Mouse (Mus musculus) spleen, adult 2 months (tissue): Measurements from ENCODE around the gene Ercc2. TPM values are rescaled to one million over a fixed set of nuclear protein-coding genes. Genes with fewer than 3 reads are reported as not detected.

Experiments
- DNase-seq, 2 experiments: peaks; one replicate each; pipeline versions ENCODE4 v3.0.0 to v3.0.0-alpha.2; 2012 to 2021; ENCODE audit warnings: low spot score in 2 of 2, low read depth in 1 of 2
- H3K27ac ChIP-seq: fragments of 200-500 bp; 2 replicates; pipeline ENCODE4 v1.5.1; 2012; ENCODE audit warnings: low read length, inconsistent platforms; ENCODE audit not compliant: insufficient read depth
- H3K27me3 ChIP-seq: fragments of 200-500 bp; 2 replicates; pipeline ENCODE4 v1.6.1; 2012; ENCODE audit warnings: mild to moderate bottlenecking, moderate library complexity, low read length, inconsistent platforms; ENCODE audit not compliant: control insufficient read depth, insufficient read depth
- H3K36me3 ChIP-seq: fragments of 200-500 bp; 2 replicates; pipeline ENCODE4 v1.6.1; 2012; ENCODE audit warnings: mild to moderate bottlenecking, low read length, inconsistent platforms; ENCODE audit not compliant: control insufficient read depth, insufficient read depth
- H3K4me1 ChIP-seq: fragments of 200-500 bp; 2 replicates; pipeline ENCODE4 v1.6.1; 2011; ENCODE audit warnings: inconsistent platforms; ENCODE audit not compliant: control insufficient read depth, insufficient read depth, insufficient read length
- H3K4me3 ChIP-seq: fragments of 200-500 bp; 2 replicates; pipeline ENCODE4 v1.5.1; 2011; ENCODE audit warnings: mild to moderate bottlenecking, inconsistent platforms; ENCODE audit not compliant: insufficient read depth, insufficient read length; ENCODE audit errors: extremely low read depth
- CTCF ChIP-seq: fragments of 200-500 bp; IDR thresholded peaks from 2 replicates; pipeline ENCODE4 v1.5.1; 2011; ENCODE audit warnings: mild to moderate bottlenecking, inconsistent platforms; ENCODE audit not compliant: insufficient read depth, insufficient read length, insufficient replicate concordance; ENCODE audit errors: extremely low read depth
- POLR2A ChIP-seq: fragments of 200-500 bp; IDR thresholded peaks from 2 replicates; pipeline ENCODE4 v1.6.1; 2011; ENCODE audit warnings: low read depth, low read length, inconsistent platforms
- WGBS: fragments of 180-500 bp; shearing (Covaris S2); methylation state at CpG from one replicate; pipeline ENCODE4 v1.1.7; 2018; 5-methylcytosine and 5-hydroxymethylcytosine counted together
- polyA plus RNA-seq: library from polyadenylated mRNA; depleted of rRNA; stranded (reverse); fragments of >200 nt; gene quantifications from 2 replicates; pipeline ENCODE4 v1.2.3, GENCODE M21; 2012

Ercc2 gene
- polyA plus RNA-seq, 1 experiment: 51.8 TPM

GRCm38 (mm10) chr7:19402535-19403112 is 20.8 kb downstream of the Ercc2 start:
- Histone ChIP-seq H3K4me1 (peaks cover 16% of the 10 kb centered on the region), H3K4me3 (no peak overlapping the region), H3K27ac (no peak overlapping the region), H3K27me3 (peaks cover 8% of the 10 kb centered on the region), H3K36me3 (no peaks in the 10 kb centered on the region)
- 88% methylated on average over 9 of the region's 9 CpGs for WGBS
- no peak for TF ChIP-seq CTCF
- no peak for TF ChIP-seq POLR2A
- DNase-seq: no peak

GRCm38 (mm10) chr7:19403731-19404296 is 22.0 kb downstream of the Ercc2 start, which contains the start of gene Klc3:
Gene Klc3, minus strand, starts transcription at chr7:19404104.
- TF ChIP-seq CTCF (no peak), POLR2A (no peak)
- DNase-seq: peak; percentile 47 to 81
- 1% methylated on average over 62 of the region's 62 CpGs for WGBS
- Histone ChIP-seq H3K27ac (no peak within 1 kb of the TSS), H3K4me3 (peak within 1 kb of the TSS; percentile 53; the same call in 1 of the 2 replicates), H3K4me1 (peaks cover 16% of the 10 kb centered on the region), H3K27me3 (peaks cover 8% of the 10 kb centered on the region), H3K36me3 (no peaks in the 10 kb centered on the region)

- WGBS: 53% methylated on average over 7 of the region's 7 CpGs
- TF ChIP-seq POLR2A (no peak), CTCF (no peak)
- DNase-seq: no peak
- Histone ChIP-seq H3K36me3 (no peaks in the 10 kb centered on the region), H3K4me1 (peaks cover 16% of the 10 kb centered on the region), H3K4me3 (peak within 1 kb of the TSS; percentile 53; the same call in 1 of the 2 replicates), H3K27ac (no peak within 1 kb of the TSS), H3K27me3 (peaks cover 8% of the 10 kb centered on the region)
Measured at GRCm38 (mm10) chr7:19404476-19404875, 22.7 kb downstream of the Ercc2 start, which contains the start of gene Ckm. Gene Ckm, plus strand, starts transcription at chr7:19404776.

- TF ChIP-seq POLR2A: no peak
- peak; percentile 100 for TF ChIP-seq CTCF
- peaks cover 13% of the 10 kb centered on the region for H3K4me1 ChIP-seq
- H3K27me3 ChIP-seq: peaks cover 6% of the 10 kb centered on the region
- no peak overlapping the region for H3K4me3 ChIP-seq
- 2% methylated on average over 19 of the region's 19 CpGs for WGBS
- DNase-seq: peak; percentile 57 to 75
- no peaks in the 10 kb centered on the region for H3K36me3 ChIP-seq
- H3K27ac ChIP-seq: no peak overlapping the region
Measured at GRCm38 (mm10) chr7:19405417-19405816, 23.6 kb downstream of the Ercc2 start.

GRCm38 (mm10) chr7:19409753-19410152 is 27.9 kb downstream of the Ercc2 start:
- Histone ChIP-seq H3K27me3 (no peaks in the 10 kb centered on the region), H3K36me3 (no peaks in the 10 kb centered on the region), H3K27ac (no peak overlapping the region), H3K4me3 (no peak overlapping the region), H3K4me1 (peaks cover 2% of the 10 kb centered on the region; the same call in 1 of the 2 replicates)
- no peak for DNase-seq
- TF ChIP-seq CTCF: no peak
- TF ChIP-seq POLR2A: no peak
- 58% methylated on average over 6 of the region's 6 CpGs for WGBS

- H3K4me3 ChIP-seq: no peak overlapping the region
- no peak for DNase-seq
- H3K4me1 ChIP-seq: no peaks in the 10 kb centered on the region
- TF ChIP-seq POLR2A: no peak
- TF ChIP-seq CTCF: no peak
- no peaks in the 10 kb centered on the region for H3K36me3 ChIP-seq
- no peak overlapping the region for H3K27ac ChIP-seq
- no peaks in the 10 kb centered on the region for H3K27me3 ChIP-seq
- 83% methylated on average over 11 of the region's 11 CpGs for WGBS
Measured at GRCm38 (mm10) chr7:19410766-19411344, 29.0 kb downstream of the Ercc2 start.
